In the genomic region with DNA sequence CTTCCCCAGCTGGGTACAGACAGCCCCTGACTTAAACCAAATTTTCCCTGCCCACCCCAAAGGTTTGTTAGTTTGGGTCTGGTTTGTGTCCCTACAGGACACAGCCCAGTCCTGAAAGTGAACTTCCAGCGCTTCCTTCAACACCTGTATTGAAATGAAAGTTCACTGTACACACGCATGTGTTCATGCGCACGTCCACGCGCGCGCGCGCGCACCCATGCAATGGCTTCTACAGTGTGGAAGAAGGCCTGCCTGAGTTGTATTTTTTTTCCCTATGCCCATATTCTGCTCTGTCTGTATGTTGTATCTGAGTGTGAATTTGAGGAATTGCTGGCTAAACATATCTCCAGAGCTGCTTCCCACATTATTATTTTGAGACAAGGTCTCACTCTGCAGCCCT, we compare ENCODE assay signal across 9 mouse cellular contexts. TPM values are rescaled to one million over a fixed set of nuclear protein-coding genes. Genes with fewer than 3 reads are reported as not detected.
DNase-seq lines count a peak whose midpoint lies in the region; ATAC-seq and TF ChIP-seq lines count a peak whose summit lies in the region.
"Had no signal": no experiment of that assay in that cellular context is flagged by ENCODE, and none has a peak within 500 bp of the region (broad histone marks: within the 10 kb centered on the region; RNA-seq: fewer than 3 reads in every experiment).

No protein-coding gene starts in this region.

- peak overlapping the region; percentile 94 for H3K4me2 ChIP-seq in heart, embryonic 15.5 days
- H3K4me2 ChIP-seq in embryonic facial prominence, embryonic 11.5 days (ENCODE audit: low read depth, low read length): peak overlapping the region; percentile 93
- peak overlapping the region; percentile 92 for H3K4me2 ChIP-seq in intestine, embryonic 15.5 days (replicated peaks)
- H3K4me2 ChIP-seq in myocyte (ENCODE audit: low read depth): peak overlapping the region; percentile 94

- no peak overlapping the region for H3K27ac ChIP-seq in heart, embryonic 15.5 days
- H3K27ac ChIP-seq in embryonic facial prominence, embryonic 11.5 days (replicated peaks; ENCODE audit: low read depth, low read length): no peak overlapping the region
- peak overlapping the region; percentile 82; the same call in 1 of the 2 replicates for H3K27ac ChIP-seq in intestine, embryonic 15.5 days

- no peak for ATAC-seq in heart, embryonic 15.5 days (replicated peaks; ENCODE audit: insufficient number of reproducible peaks, insufficient read depth, low FRiP score, low read depth)
- no peak for ATAC-seq in embryonic facial prominence, embryonic 11.5 days (replicated peaks; ENCODE audit: insufficient number of reproducible peaks, low FRiP score, low TSS enrichment, low read depth)
- ATAC-seq in intestine, embryonic 15.5 days: no peak
- ATAC-seq in erythroid progenitor cell, adult 5-6 weeks (replicated peaks; ENCODE audit: low FRiP score, poor library complexity, severe bottlenecking): no peak

- H3K27me3 ChIP-seq in heart, embryonic 15.5 days: no peaks in the 10 kb centered on the region
- H3K27me3 ChIP-seq in embryonic facial prominence, embryonic 11.5 days (ENCODE audit: control insufficient read depth, insufficient read depth, low read length): no peaks in the 10 kb centered on the region
- H3K27me3 ChIP-seq in intestine, embryonic 15.5 days (replicated peaks): no peaks in the 10 kb centered on the region
- H3K27me3 ChIP-seq in myocyte (ENCODE audit: control insufficient read depth, insufficient read depth, insufficient read length): no peaks in the 10 kb centered on the region

- peak overlapping the region; percentile 88; the same call in 1 of the 2 replicates for H3K9ac ChIP-seq in heart, embryonic 15.5 days
- H3K9ac ChIP-seq in embryonic facial prominence, embryonic 11.5 days (replicated peaks; ENCODE audit: low read length): peak overlapping the region; percentile 91
- H3K9ac ChIP-seq in intestine, embryonic 15.5 days: peak overlapping the region; percentile 95

- no peak for DNase-seq in heart, adult 11 months
- DNase-seq in embryonic facial prominence, embryonic 11.5 days (ENCODE audit: low spot score): no peak
- no peak for DNase-seq in urinary bladder, postnatal 36 days (ENCODE audit: low spot score in 2 of 2)
- no peak for DNase-seq in adrenal gland, adult (ENCODE audit: inconsistent age in 2 of 2, low spot score in 1 of 2)
- DNase-seq: kidney, adult 11 months had no signal

- H3K4me1 ChIP-seq in heart, embryonic 15.5 days (replicated peaks): peaks cover 47% of the 10 kb centered on the region
- H3K4me1 ChIP-seq in embryonic facial prominence, embryonic 11.5 days (ENCODE audit: control insufficient read depth, insufficient read depth, low read length): peaks cover 7% of the 10 kb centered on the region
- peaks cover 27% of the 10 kb centered on the region for H3K4me1 ChIP-seq in intestine, embryonic 15.5 days (replicated peaks)

- no peaks in the 10 kb centered on the region for H3K9me3 ChIP-seq in heart, embryonic 15.5 days (replicated peaks)
- H3K9me3 ChIP-seq in embryonic facial prominence, embryonic 11.5 days (replicated peaks; ENCODE audit: control insufficient read depth, low read length): no peaks in the 10 kb centered on the region
- H3K9me3 ChIP-seq in intestine, embryonic 15.5 days: no peaks in the 10 kb centered on the region

- WGBS in heart, embryonic 15.5 days: 95% methylated on average over 11 of the region's 11 CpGs
- 94% methylated on average over 11 of the region's 11 CpGs for WGBS in embryonic facial prominence, embryonic 11.5 days
- 90% methylated on average over 11 of the region's 11 CpGs for WGBS in intestine, embryonic 15.5 days

- H3K4me3 ChIP-seq in heart, embryonic 15.5 days: peak overlapping the region; percentile 91
- peak overlapping the region; percentile 78 for H3K4me3 ChIP-seq in embryonic facial prominence, embryonic 11.5 days (ENCODE audit: low read depth, low read length)
- peak overlapping the region; percentile 94 for H3K4me3 ChIP-seq in intestine, embryonic 15.5 days (replicated peaks)
- H3K4me3 ChIP-seq in myocyte: peak overlapping the region; percentile 48

- H3ac ChIP-seq in myocyte (ENCODE audit: control insufficient read depth, insufficient read length): no peak overlapping the region

- no peak for TF ChIP-seq POLR2A in myocyte (IDR thresholded peaks at IDR 0.05; ENCODE audit: insufficient read length, low read depth)

- H3K79me2 ChIP-seq in myocyte (ENCODE audit: control insufficient read depth, insufficient read depth): peaks cover 20% of the 10 kb centered on the region

- peaks cover 48% of the 10 kb centered on the region for H3K36me3 ChIP-seq in heart, embryonic 15.5 days
- peaks cover 18% of the 10 kb centered on the region for H3K36me3 ChIP-seq in embryonic facial prominence, embryonic 11.5 days (replicated peaks; ENCODE audit: control insufficient read depth, insufficient read depth, low read depth, low read length)
- H3K36me3 ChIP-seq in intestine, embryonic 15.5 days: peaks cover 36% of the 10 kb centered on the region
- H3K36me3 ChIP-seq in myocyte (ENCODE audit: control insufficient read depth, insufficient read depth): peaks cover 38% of the 10 kb centered on the region

TF ChIP-seq in myocyte, 11 proteins besides CTCF, POLR2A, EP300 and RAD21:
- no peak for TF ChIP-seq MAX (IDR thresholded peaks at IDR 0.05; ENCODE audit: low read depth)
- TF ChIP-seq SRF (IDR thresholded peaks at IDR 0.05; ENCODE audit: control insufficient read depth, insufficient read length, low read depth): no peak

RNA-seq across cellular contexts. Expression of gene Slc35b2, which starts 1.4 kb away (rescaled TPM):
- polyA plus RNA-seq in heart, embryonic 15.5 days (2015; fragmentation: Nextera tagmentation; extraction: Ambion mirVana): 75.8 and 98.4 TPM in 2 replicates
- polyA plus RNA-seq in embryonic facial prominence, embryonic 11.5 days (2014; fragmentation: Nextera tagmentation; extraction: Ambion mirVana): 85.6 and 92.2 TPM in 2 replicates
- polyA plus RNA-seq in intestine, embryonic 15.5 days (2015; fragmentation: Nextera tagmentation; extraction: Ambion mirVana): 124 and 128 TPM in 2 replicates
- 80.1 TPM for polyA plus RNA-seq in myocyte (2012; fragmentation: generic; extraction: Trizol)
- 15.5 and 18.4 TPM in 2 replicates for total RNA-seq in erythroid progenitor cell, adult 5-6 weeks (2015; ENCODE audit: low replicate concordance)
- total RNA-seq in erythroid progenitor cell, adult 5-6 weeks (2017; ENCODE audit: low replicate concordance): 10.3 and 14.0 TPM in 2 replicates

RNA-seq across cellular contexts. Expression of gene Hsp90ab1, which starts 8.0 kb away (rescaled TPM):
- polyA plus RNA-seq in heart, embryonic 15.5 days (2015; fragmentation: Nextera tagmentation; extraction: Ambion mirVana): 1,147 and 1,218 TPM in 2 replicates
- 1,660 and 1,740 TPM in 2 replicates for polyA plus RNA-seq in embryonic facial prominence, embryonic 11.5 days (2014; fragmentation: Nextera tagmentation; extraction: Ambion mirVana)
- 1,578 and 1,609 TPM in 2 replicates for polyA plus RNA-seq in intestine, embryonic 15.5 days (2015; fragmentation: Nextera tagmentation; extraction: Ambion mirVana)
- polyA plus RNA-seq in myocyte (2012; fragmentation: generic; extraction: Trizol): 1,606 TPM
- total RNA-seq in erythroid progenitor cell, adult 5-6 weeks (2015; ENCODE audit: low replicate concordance): 200 and 204 TPM in 2 replicates
- 235 and 237 TPM in 2 replicates for total RNA-seq in erythroid progenitor cell, adult 5-6 weeks (2017; ENCODE audit: low replicate concordance)

RNA-seq across cellular contexts. Expression of gene Nfkbie, which starts 9.6 kb away (rescaled TPM):
- 3.0 and 6.8 TPM in 2 replicates for polyA plus RNA-seq in heart, embryonic 15.5 days (2015; fragmentation: Nextera tagmentation; extraction: Ambion mirVana)
- 3.5 and 5.3 TPM in 2 replicates for polyA plus RNA-seq in embryonic facial prominence, embryonic 11.5 days (2014; fragmentation: Nextera tagmentation; extraction: Ambion mirVana)
- 4.8 and 4.9 TPM in 2 replicates for polyA plus RNA-seq in intestine, embryonic 15.5 days (2015; fragmentation: Nextera tagmentation; extraction: Ambion mirVana)
- 7.3 TPM for polyA plus RNA-seq in myocyte (2012; fragmentation: generic; extraction: Trizol)
- 2.1 and 2.9 TPM in 2 replicates for total RNA-seq in erythroid progenitor cell, adult 5-6 weeks (2015; ENCODE audit: low replicate concordance)
- 1.7 and 3.6 TPM in 2 replicates for total RNA-seq in erythroid progenitor cell, adult 5-6 weeks (2017; ENCODE audit: low replicate concordance)

RNA-seq across cellular contexts. Expression of gene Tmem151b, which starts 15.6 kb away (rescaled TPM):
- polyA plus RNA-seq in heart, embryonic 15.5 days (2015; fragmentation: Nextera tagmentation; extraction: Ambion mirVana): 0.96 and 1.5 TPM in 2 replicates
- polyA plus RNA-seq in embryonic facial prominence, embryonic 11.5 days (2014; fragmentation: Nextera tagmentation; extraction: Ambion mirVana): 5.4 and 6.3 TPM in 2 replicates
- polyA plus RNA-seq in intestine, embryonic 15.5 days (2015; fragmentation: Nextera tagmentation; extraction: Ambion mirVana): 2.5 and 2.7 TPM in 2 replicates
- 0.30 TPM for polyA plus RNA-seq in myocyte (2012; fragmentation: generic; extraction: Trizol)
- total RNA-seq in erythroid progenitor cell, adult 5-6 weeks (2015; ENCODE audit: low replicate concordance): not detected in 2 replicates
- total RNA-seq in erythroid progenitor cell, adult 5-6 weeks (2017; ENCODE audit: low replicate concordance): not detected in 2 replicates

RNA-seq across cellular contexts. Expression of gene Slc29a1, which starts 34.3 kb away (rescaled TPM):
- 90.9 and 120 TPM in 2 replicates for polyA plus RNA-seq in heart, embryonic 15.5 days (2015; fragmentation: Nextera tagmentation; extraction: Ambion mirVana)
- 52.5 and 58.9 TPM in 2 replicates for polyA plus RNA-seq in embryonic facial prominence, embryonic 11.5 days (2014; fragmentation: Nextera tagmentation; extraction: Ambion mirVana)
- polyA plus RNA-seq in intestine, embryonic 15.5 days (2015; fragmentation: Nextera tagmentation; extraction: Ambion mirVana): 80.0 and 85.4 TPM in 2 replicates
- polyA plus RNA-seq in myocyte (2012; fragmentation: generic; extraction: Trizol): 913 TPM
- total RNA-seq in erythroid progenitor cell, adult 5-6 weeks (2015; ENCODE audit: low replicate concordance): 101 and 133 TPM in 2 replicates
- total RNA-seq in erythroid progenitor cell, adult 5-6 weeks (2017; ENCODE audit: low replicate concordance): 108 and 151 TPM in 2 replicates
